Mouse (Mus musculus) liver (tissue): ENCODE measurements around the gene Brip1.
"Not testable (repeated sequence)": the region's sequence is repeated elsewhere in the genome, so short reads cannot be mapped to it uniquely, and the experiment has no call there.

ENCODE experiments used
- DNase-seq: peaks from one replicate; pipeline ENCODE4 v3.0.0-alpha.2; 2020; ENCODE audit warnings: mixed read lengths

Gene Brip1

GRCm38 (mm10) chr11:86201037-86201786 lies at the start of gene Brip1:
Brip1 (minus strand) TSS chr11:86201193.
- peak; percentile 95 for DNase-seq

GRCm38 (mm10) chr11:86232446-86232845 lies 31.5 kb upstream of the Brip1 start:
- no peak for DNase-seq

DNA sequence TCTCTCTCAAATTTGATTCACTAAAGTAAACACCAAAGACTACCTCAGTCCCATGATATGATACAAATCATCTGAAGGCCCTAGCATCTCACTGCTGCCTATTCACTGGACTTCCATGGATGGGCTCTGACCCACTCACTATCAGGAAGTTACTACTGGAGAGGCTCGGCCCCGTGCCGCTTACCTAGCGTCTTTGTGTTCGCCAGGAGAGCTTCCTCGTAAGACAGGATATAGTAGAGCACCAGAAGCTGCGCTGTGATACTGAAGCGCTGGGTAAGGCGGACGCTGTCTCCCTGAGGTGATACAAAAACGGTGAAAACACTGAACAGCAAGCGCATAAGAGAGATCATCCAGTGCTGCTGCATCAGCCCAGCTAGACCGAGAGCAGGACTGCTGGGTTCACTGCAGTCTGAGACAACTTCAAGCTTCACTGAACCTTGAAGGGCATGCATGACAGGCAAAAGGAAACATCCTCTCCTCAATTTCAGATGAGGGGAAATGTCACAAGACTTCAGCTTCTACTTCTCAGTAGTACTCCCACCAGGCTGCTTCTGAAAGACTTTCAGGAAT lies 30.9 kb upstream of the Brip1 start:
- no peak for DNase-seq

- DNase-seq, result no peak
These were observed 25.7 kb upstream of the Brip1 start for GRCm38 (mm10) chr11:86226646-86227180.

DNA sequence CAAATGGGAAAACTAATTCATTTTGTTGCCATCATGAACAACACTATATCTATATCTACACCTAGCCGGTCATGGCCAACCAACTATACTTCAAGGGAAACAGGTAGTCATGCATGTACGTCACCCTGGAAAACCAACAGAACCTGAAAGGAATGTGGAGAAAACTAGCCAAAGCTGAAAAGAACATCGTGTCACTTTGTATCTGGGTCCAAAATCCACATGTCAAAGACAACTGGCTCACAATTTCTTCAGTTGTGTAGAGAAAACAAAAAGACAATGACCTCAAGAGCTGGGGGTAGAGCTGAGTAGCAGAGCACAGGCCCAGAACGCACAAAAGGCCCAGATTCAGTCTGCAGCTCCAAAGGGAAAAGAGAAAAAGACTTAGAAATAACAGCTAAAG lies 24.8 kb upstream of the Brip1 start:
- no peak for DNase-seq

DNA sequence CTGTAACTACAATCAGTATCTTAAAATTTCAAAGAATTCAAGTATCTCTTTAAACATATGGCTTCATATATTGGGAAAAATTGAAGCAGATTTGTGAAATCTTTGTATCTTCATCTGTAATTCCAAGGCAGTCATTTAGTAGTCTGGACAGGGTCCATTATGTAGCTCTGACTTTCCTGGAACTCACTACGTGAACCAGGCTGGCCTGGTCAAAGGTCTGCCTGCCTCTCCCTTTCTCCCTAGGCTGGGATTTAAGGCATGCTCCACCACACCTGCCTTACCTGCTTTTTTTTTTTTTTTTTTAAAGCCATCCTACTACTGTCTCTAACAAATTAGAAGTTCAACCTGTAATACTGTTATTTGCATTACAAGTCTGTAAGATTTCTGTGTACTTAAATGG lies 10.8 kb upstream of the Brip1 start:
- DNase-seq, result no peak

GRCm38 (mm10) chr11:86209123-86209522 lies 8.1 kb upstream of the Brip1 start:
- no peak for DNase-seq

DNA sequence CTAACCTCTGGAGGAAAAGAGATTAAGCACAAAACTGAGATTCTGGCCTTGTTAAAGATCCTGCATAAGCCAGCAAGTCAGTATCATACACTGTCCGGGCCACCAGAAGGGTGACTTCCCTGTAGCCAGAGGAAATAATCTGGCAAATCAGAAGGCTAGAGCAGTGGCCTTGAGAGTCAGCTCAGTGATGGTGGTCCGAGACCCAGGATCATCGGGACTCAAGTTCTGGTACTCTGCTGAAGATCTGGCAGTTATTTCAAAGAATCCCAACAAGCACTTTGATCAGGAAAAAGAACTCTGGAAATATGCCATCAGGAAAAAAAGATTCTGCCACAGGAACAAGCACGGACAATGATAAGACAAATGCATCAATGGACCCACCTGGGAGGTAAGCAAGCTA lies 4.9 kb upstream of the Brip1 start:
- no peak for DNase-seq

GRCm38 (mm10) chr11:86205031-86205430 lies 4.0 kb upstream of the Brip1 start:
- no peak for DNase-seq

DNA sequence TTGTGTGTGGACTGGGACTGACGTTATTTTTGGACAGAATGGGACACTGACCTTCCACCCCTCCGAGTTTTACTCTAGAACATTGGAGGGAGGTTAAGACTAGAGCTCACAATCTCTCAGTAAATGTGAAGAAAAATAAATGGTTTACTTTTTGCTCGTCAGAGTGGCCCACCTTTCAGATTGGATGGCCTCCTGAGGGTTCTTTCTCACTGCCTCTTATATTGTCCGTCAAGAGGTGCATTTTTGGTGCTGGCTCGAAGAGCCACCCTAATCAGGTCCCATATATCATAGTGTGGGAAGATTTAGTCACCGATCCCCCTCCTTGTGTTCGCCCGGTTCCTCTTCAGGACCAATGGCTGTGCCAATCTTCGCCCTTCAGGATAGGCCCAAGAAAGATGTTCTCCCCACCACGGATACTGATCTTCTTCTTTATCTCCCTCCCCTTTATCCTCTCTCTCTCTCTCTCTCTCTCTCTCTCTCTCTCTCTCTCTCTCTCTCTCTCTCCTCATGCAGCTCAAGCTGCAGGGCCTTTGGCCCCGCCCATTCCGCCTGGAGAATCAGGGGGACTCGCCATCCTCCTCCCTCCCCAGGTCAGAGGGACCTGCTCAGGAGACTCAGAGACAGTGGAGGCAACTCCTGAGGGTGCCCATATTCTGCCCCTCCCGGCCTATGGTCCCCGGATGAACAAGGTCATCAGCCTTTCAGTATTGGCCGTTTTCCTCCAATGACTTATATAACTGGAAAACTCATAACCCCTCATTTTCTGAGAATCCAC lies 1.1 kb upstream of the Brip1 start:
- peak; percentile 69 for DNase-seq

DNA sequence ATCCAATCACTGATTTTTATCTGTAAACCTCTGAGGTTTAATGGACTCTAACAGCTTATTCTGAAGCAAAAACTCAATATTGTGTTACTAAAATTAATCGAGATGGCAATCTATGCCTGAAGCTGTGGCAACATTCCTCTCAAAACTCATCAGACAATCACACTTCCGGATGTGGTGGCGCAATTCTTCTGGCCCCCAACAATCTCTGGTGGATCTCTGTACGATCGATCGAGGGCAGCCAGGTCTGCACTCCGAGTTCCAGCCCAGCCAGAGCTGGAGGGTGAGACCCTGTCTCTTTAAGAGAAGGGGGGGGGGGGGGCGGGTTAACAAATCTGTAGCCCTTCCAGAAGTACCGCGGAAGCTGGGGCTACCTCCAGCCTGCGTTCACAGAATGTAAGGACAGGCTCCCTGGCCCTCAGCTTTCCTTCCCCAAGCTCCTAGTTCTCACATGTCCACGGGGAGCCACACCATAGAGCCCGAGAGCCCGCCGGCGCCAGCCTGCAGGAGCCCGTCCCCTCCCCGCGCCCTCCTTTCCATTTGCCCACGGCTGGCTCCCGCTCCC lies 452 bp downstream of the Brip1 start:
- peak; percentile 58 for DNase-seq

DNA sequence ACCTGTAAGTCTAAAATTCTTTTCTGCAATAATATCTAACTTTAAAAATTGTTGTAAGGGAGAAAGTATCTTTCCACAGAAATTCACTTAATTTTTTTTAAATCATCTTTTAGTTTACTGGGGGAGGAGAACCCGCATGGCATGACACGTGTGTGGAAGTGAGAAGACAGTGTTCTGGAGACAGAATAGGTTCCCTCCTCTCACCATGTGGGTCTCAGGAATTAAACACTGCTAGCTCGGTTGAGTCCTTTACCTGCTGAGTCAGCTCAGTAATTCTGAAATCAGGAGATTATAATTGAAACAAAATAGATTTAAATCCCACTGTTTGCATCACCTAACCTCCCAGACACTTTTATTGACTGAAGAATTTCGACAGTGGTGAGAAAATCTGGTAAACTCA lies 1.3 kb downstream of the Brip1 start:
- no peak for DNase-seq

- DNase-seq, result not testable (repeated sequence)
These were observed 15.8 kb downstream of the Brip1 start for GRCm38 (mm10) chr11:86185224-86185623.

DNA sequence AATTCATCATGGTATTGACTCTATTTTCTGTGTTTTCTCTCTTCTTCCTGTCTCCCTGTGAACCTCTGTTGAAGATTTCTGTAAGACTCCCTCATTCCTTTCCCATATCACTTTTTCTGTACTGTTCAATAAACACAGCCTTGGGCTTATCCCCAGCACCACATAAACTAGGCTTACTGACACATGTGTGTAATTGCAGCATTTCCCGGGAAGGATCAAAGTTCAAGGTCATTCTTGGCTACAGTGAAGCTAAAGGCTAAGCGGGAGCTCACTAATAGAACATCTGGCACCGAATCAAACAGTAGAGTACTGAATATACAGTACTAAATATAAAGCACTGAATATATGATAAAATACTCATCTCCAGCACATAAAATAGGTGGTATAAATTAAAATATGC lies 25.2 kb downstream of the Brip1 start:
- DNase-seq, result no peak

DNA sequence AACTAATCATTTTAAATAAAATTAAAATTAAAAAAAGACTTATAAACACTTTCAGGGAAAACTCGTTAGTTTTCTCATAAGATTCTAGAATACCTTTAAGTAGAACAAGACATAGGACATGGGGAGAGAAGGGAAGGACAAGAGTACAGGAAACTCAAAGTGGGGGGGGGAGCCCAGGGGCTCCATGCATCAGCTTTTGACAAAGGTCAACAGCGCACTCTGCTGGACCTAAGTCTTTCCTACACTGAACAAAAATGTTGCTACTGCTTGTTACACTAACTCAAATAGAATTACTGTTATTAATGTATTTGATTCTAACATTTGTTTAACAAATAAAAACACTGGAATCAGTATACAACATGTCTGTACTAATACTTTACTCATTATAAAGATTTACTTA lies 26.8 kb downstream of the Brip1 start:
- peak; percentile 35 for DNase-seq

DNA sequence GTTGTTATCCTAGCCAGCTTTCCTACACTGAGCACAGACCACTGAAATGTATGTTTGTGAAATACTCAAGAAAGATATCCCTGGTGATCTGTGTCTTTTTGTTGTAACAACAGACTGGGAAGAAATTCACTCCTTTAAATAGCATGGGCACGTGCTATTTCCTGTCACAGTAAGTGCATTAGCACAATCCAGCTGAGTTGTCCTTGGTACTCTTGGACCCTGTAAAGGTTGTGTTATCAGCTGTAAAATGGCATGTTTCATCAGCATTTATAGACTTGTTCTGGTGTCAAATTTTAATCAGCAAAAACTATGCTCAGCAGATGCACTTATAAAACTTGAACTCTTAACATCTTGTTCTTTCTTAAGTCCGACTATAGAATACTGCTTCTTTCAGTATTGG lies 30.2 kb downstream of the Brip1 start:
- no peak for DNase-seq

GRCm38 (mm10) chr11:86160251-86160650 lies 40.7 kb downstream of the Brip1 start:
- no peak for DNase-seq

- no peak for DNase-seq
These were observed 42.0 kb downstream of the Brip1 start for GRCm38 (mm10) chr11:86158950-86159349.

GRCm38 (mm10) chr11:86155638-86156037 lies 45.4 kb downstream of the Brip1 start:
- DNase-seq, result peak; percentile 39

DNA sequence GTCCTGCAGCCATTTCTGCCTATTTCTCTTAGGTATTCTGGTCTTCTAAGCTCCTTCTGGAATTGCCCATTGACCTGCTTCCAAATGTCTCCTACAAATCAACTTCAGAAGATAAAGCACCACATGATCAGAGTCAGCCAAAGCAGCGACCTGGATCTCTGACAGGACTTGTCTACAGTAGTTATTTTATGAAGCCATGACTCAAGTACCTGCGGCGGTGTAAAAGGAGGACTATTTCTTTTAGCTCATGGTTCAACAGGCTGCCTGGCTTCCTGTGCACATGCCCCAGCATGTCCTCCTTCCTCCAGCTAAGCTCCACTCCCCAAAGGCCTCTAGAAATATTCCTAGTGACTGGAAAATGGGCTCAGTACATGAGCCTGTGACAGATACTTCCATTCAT lies 69.7 kb downstream of the Brip1 start:
- no peak for DNase-seq

DNA sequence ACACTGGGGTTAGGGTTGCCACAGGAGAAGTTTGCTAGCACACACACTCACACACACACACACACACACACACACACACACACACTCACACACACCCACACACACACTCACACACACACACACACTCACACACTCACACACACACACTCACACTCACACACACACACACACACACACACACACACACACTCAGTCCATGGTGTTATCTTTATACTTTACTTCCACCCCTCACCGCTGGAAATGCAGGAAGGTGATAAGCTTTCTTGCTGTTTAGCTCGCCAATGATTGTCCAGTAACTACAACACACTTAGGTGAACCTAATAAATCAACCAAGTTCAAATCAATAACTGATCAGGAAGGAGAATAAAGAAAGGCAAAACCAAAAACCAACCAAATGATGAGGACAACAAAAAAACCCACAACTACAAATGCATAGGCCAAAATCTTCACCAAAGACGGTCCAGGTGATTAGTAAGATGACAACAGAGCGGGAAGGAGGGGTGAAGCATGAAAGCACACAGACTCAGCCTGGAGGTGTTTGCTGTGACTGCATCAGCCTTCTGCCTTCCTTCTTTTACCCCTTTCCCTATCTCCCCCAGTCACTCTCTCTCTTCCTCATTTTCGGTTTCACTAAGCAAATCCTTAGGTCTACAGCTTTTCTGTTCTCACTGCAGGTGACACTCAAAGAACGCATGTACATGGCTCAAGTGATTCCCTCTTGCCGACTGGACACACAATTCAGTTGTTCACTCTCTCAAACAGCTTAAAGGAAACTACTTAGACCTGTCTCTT lies 83.7 kb downstream of the Brip1 start:
- DNase-seq, result no peak

DNA sequence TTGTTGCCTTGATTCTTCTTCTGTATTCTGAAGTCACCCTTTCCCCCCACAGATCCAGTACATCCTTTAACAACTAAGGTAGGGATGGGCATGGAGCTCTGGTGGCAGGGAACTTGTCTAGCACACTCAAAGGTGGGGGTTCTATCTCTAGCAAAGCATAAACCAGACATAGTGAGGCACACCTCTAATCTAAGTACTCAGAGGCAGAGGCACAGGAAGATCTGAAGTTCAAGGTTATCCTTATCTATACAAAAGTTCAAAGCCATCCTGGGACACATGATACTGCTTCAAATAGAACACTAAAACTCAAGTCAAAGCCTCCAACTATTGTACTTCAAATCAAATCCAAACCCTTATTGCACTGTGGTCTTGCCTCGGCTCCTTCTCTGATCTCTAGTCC lies 85.0 kb downstream of the Brip1 start:
- DNase-seq, result no peak

- no peak for DNase-seq
These were observed 93.7 kb downstream of the Brip1 start for GRCm38 (mm10) chr11:86107276-86107675.
